Mouse (Mus musculus): ENCODE results near the gene Arpp21. TPM values are rescaled to one million over a fixed set of nuclear protein-coding genes. Genes with fewer than 3 reads are reported as not detected.

Arpp21 gene
- polyA plus RNA-seq, 1 experiment: not detected

DNA sequence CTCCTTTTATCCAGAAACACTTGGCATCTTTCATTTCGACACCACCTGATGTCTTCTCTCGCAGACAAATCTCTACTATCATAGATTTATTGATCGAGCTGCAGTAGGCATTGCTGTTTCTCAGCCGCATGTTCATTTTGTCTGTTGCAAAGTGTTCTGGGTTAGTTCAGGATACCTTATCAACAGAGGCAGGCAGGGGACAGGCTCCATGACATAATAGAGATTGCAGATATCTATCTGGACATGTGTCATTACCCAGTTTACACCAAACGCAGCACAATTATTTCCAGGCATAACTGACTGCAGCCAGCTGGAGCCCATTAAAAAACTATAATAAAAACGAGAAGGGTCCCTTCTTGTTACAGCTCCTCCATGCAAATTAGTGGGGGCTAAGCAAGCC is 59.4 kb downstream of the Arpp21 start:
- Histone ChIP-seq H3K4me3 (ENCODE audit: insufficient read depth, low read depth, low read length) (no peak overlapping the region), H3K27ac (replicated peaks; ENCODE audit: low read depth, low read length) (no peak overlapping the region)

GRCm38 (mm10) chr9:112174407-112175357 is 61.1 kb downstream of the Arpp21 start:
- Histone ChIP-seq H3K4me1 (ENCODE audit: control insufficient read depth, insufficient read depth, insufficient read length, low read length) (no peaks in the 10 kb centered on the region), H3K27ac (replicated peaks; ENCODE audit: low read depth, low read length) (no peak overlapping the region), H3K4me3 (ENCODE audit: insufficient read depth, low read depth, low read length) (no peak overlapping the region)

More for the DNA sequence above, 59.4 kb downstream of the Arpp21 start:
- H3K4me1 ChIP-seq (ENCODE audit: control insufficient read depth, insufficient read depth, insufficient read length, low read length): no peaks in the 10 kb centered on the region

DNA sequence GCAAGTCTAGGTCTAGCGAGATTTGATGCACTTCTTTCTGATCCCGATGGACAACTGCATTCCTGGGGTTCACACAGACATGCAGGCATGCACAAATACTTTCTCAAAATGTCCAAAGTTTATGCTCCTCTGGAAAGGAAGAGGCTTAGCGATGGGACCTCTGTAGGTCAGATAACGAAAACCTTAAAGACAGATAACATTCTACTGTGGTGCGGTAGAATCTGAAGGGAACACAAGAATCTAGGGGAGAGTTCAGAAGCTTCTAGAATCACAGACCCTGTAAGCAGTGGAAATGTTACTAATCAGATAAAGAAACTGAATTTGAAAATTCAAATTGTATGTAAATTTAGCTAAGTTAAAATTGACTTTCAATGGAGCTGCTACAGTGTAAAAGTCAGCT is 62.0 kb downstream of the Arpp21 start:
- no peaks in the 10 kb centered on the region for H3K4me1 ChIP-seq (ENCODE audit: control insufficient read depth, insufficient read depth, insufficient read length, low read length)
- no peak overlapping the region for H3K27ac ChIP-seq (replicated peaks; ENCODE audit: low read depth, low read length)
- H3K4me3 ChIP-seq (ENCODE audit: insufficient read depth, low read depth, low read length): no peak overlapping the region

- no peak overlapping the region for H3K27ac ChIP-seq (replicated peaks; ENCODE audit: low read depth, low read length)
- H3K4me1 ChIP-seq (ENCODE audit: control insufficient read depth, insufficient read depth, insufficient read length, low read length): no peaks in the 10 kb centered on the region
- no peak overlapping the region for H3K4me3 ChIP-seq (ENCODE audit: insufficient read depth, low read depth, low read length)
These were observed 71.1 kb downstream of the Arpp21 start for GRCm38 (mm10) chr9:112164677-112165076.

GRCm38 (mm10) chr9:112160981-112161380 is 74.8 kb downstream of the Arpp21 start:
- Histone ChIP-seq H3K27ac (replicated peaks; ENCODE audit: low read depth, low read length) (no peak overlapping the region), H3K4me1 (ENCODE audit: control insufficient read depth, insufficient read depth, insufficient read length, low read length) (no peaks in the 10 kb centered on the region), H3K4me3 (ENCODE audit: insufficient read depth, low read depth, low read length) (no peak overlapping the region)

- no peak overlapping the region for H3K27ac ChIP-seq (replicated peaks; ENCODE audit: low read depth, low read length)
- no peak overlapping the region for H3K4me3 ChIP-seq (ENCODE audit: insufficient read depth, low read depth, low read length)
- H3K4me1 ChIP-seq (ENCODE audit: control insufficient read depth, insufficient read depth, insufficient read length, low read length): no peaks in the 10 kb centered on the region
These were observed 81.8 kb downstream of the Arpp21 start for GRCm38 (mm10) chr9:112153972-112154371.

GRCm38 (mm10) chr9:112152762-112153161 is 83.0 kb downstream of the Arpp21 start:
- H3K4me3 ChIP-seq (ENCODE audit: insufficient read depth, low read depth, low read length): no peak overlapping the region
- no peaks in the 10 kb centered on the region for H3K4me1 ChIP-seq (ENCODE audit: control insufficient read depth, insufficient read depth, insufficient read length, low read length)
- no peak overlapping the region for H3K27ac ChIP-seq (replicated peaks; ENCODE audit: low read depth, low read length)

DNA sequence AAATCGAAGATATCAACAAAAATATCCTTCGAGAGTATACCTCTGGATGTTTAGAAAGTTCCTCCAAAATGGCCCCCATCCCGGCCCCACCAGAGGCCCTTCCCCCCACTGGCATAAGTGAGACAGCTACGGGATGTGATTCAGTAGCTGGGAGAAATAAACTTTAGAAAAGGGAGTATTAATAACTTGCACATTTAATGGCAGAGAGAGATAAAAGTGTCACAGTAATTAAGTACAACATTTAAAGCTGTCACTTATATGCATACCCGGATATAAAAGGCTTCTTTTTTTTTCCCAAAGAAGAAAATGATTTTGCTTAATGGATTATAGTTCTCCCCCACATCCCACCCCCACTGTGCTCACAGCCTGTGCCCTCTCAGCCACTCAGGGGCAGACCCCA is 84.6 kb downstream of the Arpp21 start:
- H3K4me3 ChIP-seq (ENCODE audit: insufficient read depth, low read depth, low read length): no peak overlapping the region
- H3K27ac ChIP-seq (replicated peaks; ENCODE audit: low read depth, low read length): no peak overlapping the region
- H3K4me1 ChIP-seq (ENCODE audit: control insufficient read depth, insufficient read depth, insufficient read length, low read length): no peaks in the 10 kb centered on the region

- no peaks in the 10 kb centered on the region for H3K4me1 ChIP-seq (ENCODE audit: control insufficient read depth, insufficient read depth, insufficient read length, low read length)
- H3K4me3 ChIP-seq (ENCODE audit: insufficient read depth, low read depth, low read length): no peak overlapping the region
- no peak overlapping the region for H3K27ac ChIP-seq (replicated peaks; ENCODE audit: low read depth, low read length)
These were observed 95.1 kb downstream of the Arpp21 start for GRCm38 (mm10) chr9:112140658-112141057.

- no peak overlapping the region for H3K27ac ChIP-seq (replicated peaks; ENCODE audit: low read depth, low read length)
- H3K4me1 ChIP-seq (ENCODE audit: control insufficient read depth, insufficient read depth, insufficient read length, low read length): no peaks in the 10 kb centered on the region
- no peak overlapping the region for H3K4me3 ChIP-seq (ENCODE audit: insufficient read depth, low read depth, low read length)
These were observed 97.9 kb downstream of the Arpp21 start for GRCm38 (mm10) chr9:112137820-112138219.

DNA sequence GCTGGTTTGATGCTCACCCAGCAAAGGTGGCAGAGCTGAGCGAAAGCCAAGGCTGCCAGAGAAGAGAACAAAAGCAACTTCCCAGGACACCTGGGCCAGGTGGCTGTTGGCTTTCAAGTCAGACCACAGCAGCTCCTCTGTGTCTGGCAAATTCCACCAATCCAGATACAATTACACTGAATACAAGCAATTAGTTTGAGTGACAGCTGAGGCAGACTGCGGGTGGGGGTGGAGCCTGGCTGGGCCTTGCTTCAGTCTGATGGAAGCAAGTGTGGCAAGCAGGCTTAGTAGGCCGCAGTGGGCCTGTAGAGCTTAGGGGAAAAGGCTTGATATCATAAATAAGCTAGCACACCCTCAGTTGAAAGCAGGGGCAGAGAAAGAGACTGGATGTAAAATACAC is 104.9 kb downstream of the Arpp21 start:
- Histone ChIP-seq H3K27ac (replicated peaks; ENCODE audit: low read depth, low read length) (no peak overlapping the region), H3K4me1 (ENCODE audit: control insufficient read depth, insufficient read depth, insufficient read length, low read length) (no peaks in the 10 kb centered on the region), H3K4me3 (ENCODE audit: insufficient read depth, low read depth, low read length) (no peak overlapping the region)

GRCm38 (mm10) chr9:112124667-112125066 is 111.1 kb downstream of the Arpp21 start:
- Histone ChIP-seq H3K27ac (replicated peaks; ENCODE audit: low read depth, low read length) (no peak overlapping the region), H3K4me3 (ENCODE audit: insufficient read depth, low read depth, low read length) (no peak overlapping the region), H3K4me1 (ENCODE audit: control insufficient read depth, insufficient read depth, insufficient read length, low read length) (no peaks in the 10 kb centered on the region)

- H3K4me3 ChIP-seq (ENCODE audit: insufficient read depth, low read depth, low read length): no peak overlapping the region
- H3K4me1 ChIP-seq (ENCODE audit: control insufficient read depth, insufficient read depth, insufficient read length, low read length): no peaks in the 10 kb centered on the region
- H3K27ac ChIP-seq (replicated peaks; ENCODE audit: low read depth, low read length): no peak overlapping the region
These were observed 111.6 kb downstream of the Arpp21 start for GRCm38 (mm10) chr9:112124184-112124583.

DNA sequence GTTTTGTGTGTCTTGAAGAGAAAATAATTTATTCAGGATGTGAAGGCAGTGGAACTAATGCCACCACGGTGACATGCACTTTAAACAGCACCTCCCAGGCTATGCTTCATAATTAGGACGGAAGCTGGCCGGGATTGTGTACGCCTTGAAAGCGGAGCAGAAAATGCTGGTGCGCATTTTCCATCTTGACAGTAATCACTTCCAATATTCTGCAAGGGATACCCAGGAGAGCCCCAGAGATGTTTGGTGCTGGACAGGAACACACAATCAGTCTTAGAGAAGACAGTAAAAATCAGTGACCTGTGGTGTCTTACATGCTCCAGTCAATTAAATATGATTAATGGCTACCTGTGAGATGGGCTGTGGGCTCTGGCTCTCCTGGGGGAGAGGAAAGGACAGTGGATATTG is 112.3 kb downstream of the Arpp21 start:
- Histone ChIP-seq H3K27ac (replicated peaks; ENCODE audit: low read depth, low read length) (no peak overlapping the region), H3K4me3 (ENCODE audit: insufficient read depth, low read depth, low read length) (no peak overlapping the region), H3K4me1 (ENCODE audit: control insufficient read depth, insufficient read depth, insufficient read length, low read length) (no peaks in the 10 kb centered on the region)

- Histone ChIP-seq H3K4me1 (ENCODE audit: control insufficient read depth, insufficient read depth, insufficient read length, low read length) (no peaks in the 10 kb centered on the region), H3K27ac (replicated peaks; ENCODE audit: low read depth, low read length) (no peak overlapping the region), H3K4me3 (ENCODE audit: insufficient read depth, low read depth, low read length) (no peak overlapping the region)
These were observed 116.2 kb downstream of the Arpp21 start for GRCm38 (mm10) chr9:112119535-112119934.

DNA sequence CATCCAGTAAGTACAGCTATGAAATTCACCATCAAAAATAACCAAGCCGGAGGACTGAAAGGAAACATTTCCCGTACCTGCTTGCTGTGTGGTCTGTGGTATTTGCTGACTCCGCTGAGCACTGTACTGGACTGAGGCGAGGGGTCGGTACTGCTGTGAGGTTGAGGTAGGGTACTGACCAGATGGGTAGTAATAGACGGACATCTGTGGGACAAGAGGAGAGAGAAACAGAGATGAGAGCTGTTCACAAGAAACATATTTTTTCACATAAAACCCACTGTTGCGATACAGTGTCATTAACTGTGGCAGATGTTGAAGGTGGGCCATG is 116.7 kb downstream of the Arpp21 start:
- Histone ChIP-seq H3K4me3 (ENCODE audit: insufficient read depth, low read depth, low read length) (no peak overlapping the region), H3K4me1 (ENCODE audit: control insufficient read depth, insufficient read depth, insufficient read length, low read length) (no peaks in the 10 kb centered on the region), H3K27ac (replicated peaks; ENCODE audit: low read depth, low read length) (no peak overlapping the region)

All from brown adipose tissue, adult 24 weeks (tissue).